Mouse (Mus musculus) cerebellum, adult 8-10 months (tissue): ENCODE measurements around the gene Hoxa6.

Experiments used
- DNase-seq: peaks from one replicate; pipeline ENCODE4 v3.0.0; 2022

Hoxa6 gene

GRCm38 (mm10) chr6:52213119-52213986 is 4.8 kb upstream of the Hoxa6 start, which contains the start of the genes Hoxa3 and Gm28308:
TSS of gene Hoxa3 (minus strand) at chr6:52213336.
TSS of gene Gm28308 (minus strand) at chr6:52213339.
- DNase-seq = no peak

- no peak for DNase-seq
Observed at GRCm38 (mm10) chr6:52212556-52213118, 4.1 kb upstream of the Hoxa6 start.

- no peak for DNase-seq
Observed at GRCm38 (mm10) chr6:52211961-52212360, 3.4 kb upstream of the Hoxa6 start.

GRCm38 (mm10) chr6:52211170-52211935 is 2.8 kb upstream of the Hoxa6 start:
- peak; percentile 52 for DNase-seq

- DNase-seq = no peak
Observed at GRCm38 (mm10) chr6:52209685-52210046, 1.1 kb upstream of the Hoxa6 start.

- no peak for DNase-seq
Observed at GRCm38 (mm10) chr6:52208868-52209684, 554 bp upstream of the Hoxa6 start.

- DNase-seq = no peak
Observed at GRCm38 (mm10) chr6:52207684-52207976, 892 bp downstream of the Hoxa6 start.

- no peak for DNase-seq
Observed at GRCm38 (mm10) chr6:52206882-52207683, 1.4 kb downstream of the Hoxa6 start.

GRCm38 (mm10) chr6:52205638-52206621 is 2.6 kb downstream of the Hoxa6 start:
- no peak for DNase-seq

GRCm38 (mm10) chr6:52205221-52205620 is 3.3 kb downstream of the Hoxa6 start:
- no peak for DNase-seq

- no peak for DNase-seq
Observed at GRCm38 (mm10) chr6:52204050-52204752, 4.3 kb downstream of the Hoxa6 start, which contains the start of gene Hoxa5. TSS of gene Hoxa5 (minus strand) at chr6:52204587.

GRCm38 (mm10) chr6:52203371-52204049 is 5.0 kb downstream of the Hoxa6 start:
- DNase-seq = no peak

GRCm38 (mm10) chr6:52203121-52203370 is 5.5 kb downstream of the Hoxa6 start:
- no peak for DNase-seq

GRCm38 (mm10) chr6:52202362-52203120 is 6.0 kb downstream of the Hoxa6 start:
- no peak for DNase-seq

- no peak for DNase-seq
Observed at GRCm38 (mm10) chr6:52201269-52201668, 7.3 kb downstream of the Hoxa6 start.

- no peak for DNase-seq
Observed at GRCm38 (mm10) chr6:52200751-52201250, 7.7 kb downstream of the Hoxa6 start.

GRCm38 (mm10) chr6:52200073-52200750 is 8.3 kb downstream of the Hoxa6 start:
- no peak for DNase-seq

- DNase-seq = no peak
Observed at GRCm38 (mm10) chr6:52197271-52197670, 11.3 kb downstream of the Hoxa6 start.
